ENCODE assay signal across 9 mouse cellular contexts in genomic region chr6:34909631-34910345, GRCm38 (mm10). TPM values are rescaled to one million over a fixed set of nuclear protein-coding genes. Genes with fewer than 3 reads are reported as not detected.
DNase-seq lines count a peak whose midpoint lies in the region; ATAC-seq lines count a peak whose summit lies in the region.
"Had no signal": no experiment of that assay in that cellular context is flagged by ENCODE, and none has a peak within 500 bp of the region (broad histone marks: within the 10 kb centered on the region; RNA-seq: fewer than 3 reads in every experiment).

No protein-coding gene starts in this region.

- DNase-seq in heart, postnatal 4 days, result no peak
- peak; percentile 70 for DNase-seq in brain, adult 2 months (ENCODE audit: low read depth, low spot score)
- no peak for DNase-seq in midbrain, embryonic 11.5 days (ENCODE audit: low spot score, missing footprints)
- DNase-seq in embryo, embryonic 10 days (ENCODE audit: low spot score), result no peak
- DNase-seq in cerebellum, adult 18-20 months, result no peak
- DNase-seq in gastrocnemius, postnatal 14 days, result no peak

- ATAC-seq in heart, embryonic 16.5 days (replicated peaks; ENCODE audit: extremely low read depth, insufficient read depth, low FRiP score), result no peak
- no peak for ATAC-seq in hindbrain, embryonic 15.5 days (ENCODE audit: low FRiP score, low read depth)
- ATAC-seq in midbrain, embryonic 11.5 days (ENCODE audit: low FRiP score), result no peak

- WGBS in heart, embryonic 16.5 days, result 35% methylated on average over 8 of the region's 8 CpGs
- 39% methylated on average over 8 of the region's 8 CpGs for WGBS in hindbrain, embryonic 15.5 days
- WGBS in midbrain, embryonic 11.5 days, result 52% methylated on average over 8 of the region's 8 CpGs

- H3K27me3 ChIP-seq in heart, embryonic 16.5 days (ENCODE audit: control insufficient read depth, insufficient read depth, low read length), result no peaks in the 10 kb centered on the region
- H3K27me3 ChIP-seq in hindbrain, embryonic 15.5 days, result no peaks in the 10 kb centered on the region
- no peaks in the 10 kb centered on the region for H3K27me3 ChIP-seq in midbrain, embryonic 11.5 days (ENCODE audit: control insufficient read depth, insufficient read depth, low read length)

- peak overlapping the region; percentile 80 for H3K9ac ChIP-seq in heart, embryonic 16.5 days (ENCODE audit: low read length)
- peak overlapping the region; percentile 71 for H3K9ac ChIP-seq in hindbrain, embryonic 15.5 days
- H3K9ac ChIP-seq in midbrain, embryonic 11.5 days (ENCODE audit: low read length), result peak overlapping the region; percentile 75

- intact Hi-C loops in gastrocnemius, postnatal 14 days (cut with DNase I; ENCODE audit: low total_unique reads), result no loop called here

- H3K36me3 ChIP-seq in heart, embryonic 16.5 days (ENCODE audit: control insufficient read depth, insufficient read depth), result peaks cover 23% of the 10 kb centered on the region
- peaks cover 18% of the 10 kb centered on the region for H3K36me3 ChIP-seq in hindbrain, embryonic 15.5 days
- H3K36me3 ChIP-seq in midbrain, embryonic 11.5 days (ENCODE audit: control insufficient read depth, insufficient read depth, low read length), result peaks cover 5% of the 10 kb centered on the region; the same call in 1 of the 2 replicates

- H3K27ac ChIP-seq in heart, embryonic 16.5 days (ENCODE audit: low read length), result peak overlapping the region; percentile 87
- peak overlapping the region; percentile 91 for H3K27ac ChIP-seq in hindbrain, embryonic 15.5 days (replicated peaks)
- H3K27ac ChIP-seq in midbrain, embryonic 11.5 days (ENCODE audit: low read depth, low read length), result no peak overlapping the region

- H3K9me3 ChIP-seq in heart, embryonic 16.5 days (replicated peaks; ENCODE audit: control insufficient read depth, low read length), result no peaks in the 10 kb centered on the region
- no peaks in the 10 kb centered on the region for H3K9me3 ChIP-seq in hindbrain, embryonic 15.5 days
- H3K9me3 ChIP-seq in midbrain, embryonic 11.5 days (ENCODE audit: control insufficient read depth, low read length), result no peaks in the 10 kb centered on the region

- peak overlapping the region; percentile 83 for H3K4me3 ChIP-seq in heart, embryonic 16.5 days (ENCODE audit: low read length)
- peak overlapping the region; percentile 89 for H3K4me3 ChIP-seq in hindbrain, embryonic 15.5 days
- peak overlapping the region; percentile 66 for H3K4me3 ChIP-seq in midbrain, embryonic 11.5 days (ENCODE audit: low read depth, low read length)

- H3K4me2 ChIP-seq in heart, embryonic 16.5 days (ENCODE audit: low read depth, low read length), result peak overlapping the region; percentile 75
- H3K4me2 ChIP-seq in hindbrain, embryonic 15.5 days, result peak overlapping the region; percentile 65
- H3K4me2 ChIP-seq in midbrain, embryonic 11.5 days, result peak overlapping the region; percentile 49

- peaks cover 16% of the 10 kb centered on the region for H3K4me1 ChIP-seq in heart, embryonic 16.5 days (ENCODE audit: control insufficient read depth, insufficient read depth, low read length)
- H3K4me1 ChIP-seq in hindbrain, embryonic 15.5 days (replicated peaks), result peaks cover 17% of the 10 kb centered on the region
- H3K4me1 ChIP-seq in midbrain, embryonic 11.5 days (ENCODE audit: control insufficient read depth, insufficient read depth, low read length), result peaks cover 8% of the 10 kb centered on the region; the same call in 1 of the 2 replicates

RNA-seq across cellular contexts. Expression of gene Wdr91, which starts 0.9 kb away (rescaled TPM):
- polyA plus RNA-seq in heart, embryonic 16.5 days (2015; fragmentation: Nextera tagmentation; extraction: Ambion mirVana), result 8.3 and 9.5 TPM in 2 replicates
- total RNA-seq in heart, postnatal 4 days (2021), result 10 to 100 TPM; 19.1 to 22.7 TPM
- polyA plus RNA-seq in hindbrain, embryonic 15.5 days (2015; fragmentation: Nextera tagmentation; extraction: Ambion mirVana), result 13.1 and 14.3 TPM in 2 replicates
- polyA plus RNA-seq in midbrain, embryonic 11.5 days (2014; fragmentation: Nextera tagmentation; extraction: Ambion mirVana), result 9.8 and 10.4 TPM in 2 replicates
- 1 to 10 TPM; 9.3 to 9.7 TPM for total RNA-seq in gastrocnemius, postnatal 14 days (2021)

RNA-seq across cellular contexts. Expression of gene Stra8, which starts 10.2 kb away (rescaled TPM):
- polyA plus RNA-seq in heart, embryonic 16.5 days (2015; fragmentation: Nextera tagmentation; extraction: Ambion mirVana), result 0.30 TPM in 1 of 2 replicates, not detected in the other
- not detected for total RNA-seq in heart, postnatal 4 days (2021)
- polyA plus RNA-seq in hindbrain, embryonic 15.5 days (2015; fragmentation: Nextera tagmentation; extraction: Ambion mirVana), result not detected in 2 replicates
- polyA plus RNA-seq in midbrain, embryonic 11.5 days (2014; fragmentation: Nextera tagmentation; extraction: Ambion mirVana), result not detected in 2 replicates
- total RNA-seq in gastrocnemius, postnatal 14 days (2021), result not detected
- total RNA-seq: layer of hippocampus, adult 8-10 months had no signal

RNA-seq across cellular contexts. Expression of gene Cyren, which starts 31.9 kb away (rescaled TPM):
- 9.0 and 9.7 TPM in 2 replicates for polyA plus RNA-seq in heart, embryonic 16.5 days (2015; fragmentation: Nextera tagmentation; extraction: Ambion mirVana)
- total RNA-seq in heart, postnatal 4 days (2021), result 1 to 10 TPM; 5.5 to 6.7 TPM
- polyA plus RNA-seq in hindbrain, embryonic 15.5 days (2015; fragmentation: Nextera tagmentation; extraction: Ambion mirVana), result 8.9 and 9.8 TPM in 2 replicates
- polyA plus RNA-seq in midbrain, embryonic 11.5 days (2014; fragmentation: Nextera tagmentation; extraction: Ambion mirVana), result 11.8 TPM in 2 replicates
- 1 to 10 TPM; 4.0 to 5.0 TPM for total RNA-seq in gastrocnemius, postnatal 14 days (2021)

RNA-seq across cellular contexts. Expression of gene Tmem140, which starts 46.8 kb away (rescaled TPM):
- polyA plus RNA-seq in heart, embryonic 16.5 days (2015; fragmentation: Nextera tagmentation; extraction: Ambion mirVana), result 2.5 TPM in 2 replicates
- 10 to 100 TPM in 1 of 2 experiments, 1 to 10 TPM in 1; 4.6 to 10.6 TPM for total RNA-seq in heart, postnatal 4 days (2021)
- 1.5 and 2.0 TPM in 2 replicates for polyA plus RNA-seq in hindbrain, embryonic 15.5 days (2015; fragmentation: Nextera tagmentation; extraction: Ambion mirVana)
- polyA plus RNA-seq in midbrain, embryonic 11.5 days (2014; fragmentation: Nextera tagmentation; extraction: Ambion mirVana), result 1.00 and 1.3 TPM in 2 replicates
- 10 to 100 TPM; 12.7 to 15.5 TPM for total RNA-seq in gastrocnemius, postnatal 14 days (2021)
